Mouse (Mus musculus): ENCODE results near the gene Pappa.

The Pappa gene

GRCm38 (mm10) chr4:65166288-65166835, 42.4 kb downstream of the Pappa start:
- no peak for DNase-seq (ENCODE audit: low spot score)

GRCm38 (mm10) chr4:65174505-65174904, 50.5 kb downstream of the Pappa start:
- DNase-seq (ENCODE audit: low spot score): no peak

GRCm38 (mm10) chr4:65178146-65178545, 54.2 kb downstream of the Pappa start:
- DNase-seq (ENCODE audit: low spot score): no peak

- DNase-seq (ENCODE audit: low spot score): no peak
Observed at GRCm38 (mm10) chr4:65187236-65187635, 63.3 kb downstream of the Pappa start.

- no peak for DNase-seq (ENCODE audit: low spot score)
Observed at GRCm38 (mm10) chr4:65187716-65188115, 63.7 kb downstream of the Pappa start.

GRCm38 (mm10) chr4:65188921-65189485, 65.0 kb downstream of the Pappa start:
- no peak for DNase-seq (ENCODE audit: low spot score)

- DNase-seq (ENCODE audit: low spot score): no peak
Observed at GRCm38 (mm10) chr4:65192810-65193209, 68.8 kb downstream of the Pappa start.

GRCm38 (mm10) chr4:65195971-65196370, 72.0 kb downstream of the Pappa start:
- no peak for DNase-seq (ENCODE audit: low spot score)

GRCm38 (mm10) chr4:65203666-65204065, 79.7 kb downstream of the Pappa start:
- DNase-seq (ENCODE audit: low spot score): no peak

GRCm38 (mm10) chr4:65205446-65205845, 81.5 kb downstream of the Pappa start:
- no peak for DNase-seq (ENCODE audit: low spot score)

GRCm38 (mm10) chr4:65209369-65210015, 85.5 kb downstream of the Pappa start:
- DNase-seq (ENCODE audit: low spot score): no peak

GRCm38 (mm10) chr4:65216682-65217081, 92.7 kb downstream of the Pappa start:
- DNase-seq (ENCODE audit: low spot score): no peak

- DNase-seq (ENCODE audit: low spot score): no peak
Observed at GRCm38 (mm10) chr4:65217651-65218364, 93.8 kb downstream of the Pappa start.

GRCm38 (mm10) chr4:65223901-65224300, 99.9 kb downstream of the Pappa start:
- DNase-seq (ENCODE audit: low spot score): no peak

- no peak for DNase-seq (ENCODE audit: low spot score)
Observed at GRCm38 (mm10) chr4:65238540-65238998, 114.6 kb downstream of the Pappa start.

- DNase-seq (ENCODE audit: low spot score): no peak
Observed at GRCm38 (mm10) chr4:65242434-65242931, 118.5 kb downstream of the Pappa start.

- no peak for DNase-seq (ENCODE audit: low spot score)
Observed at GRCm38 (mm10) chr4:65243245-65243644, 119.3 kb downstream of the Pappa start.

- DNase-seq (ENCODE audit: low spot score): no peak
Observed at GRCm38 (mm10) chr4:65245015-65245414, 121.0 kb downstream of the Pappa start.

GRCm38 (mm10) chr4:65245440-65245839, 121.5 kb downstream of the Pappa start:
- DNase-seq (ENCODE audit: low spot score): no peak

GRCm38 (mm10) chr4:65252193-65252592, 128.2 kb downstream of the Pappa start:
- DNase-seq (ENCODE audit: low spot score): no peak

GRCm38 (mm10) chr4:65254073-65254472, 130.1 kb downstream of the Pappa start:
- DNase-seq (ENCODE audit: low spot score): no peak

GRCm38 (mm10) chr4:65267066-65267465, 143.1 kb downstream of the Pappa start:
- DNase-seq (ENCODE audit: low spot score): no peak

GRCm38 (mm10) chr4:65269996-65270395, 146.0 kb downstream of the Pappa start:
- DNase-seq (ENCODE audit: low spot score): no peak

Data from ovary, postnatal 14 days (tissue).